Mouse (Mus musculus): ENCODE results near the gene Dmrtc2.
A peak's percentile ranks its signal among the peaks of the same experiment; 100 is the strongest.
"Not testable (repeated sequence)": the region's sequence is repeated elsewhere in the genome, so short reads cannot be mapped to it uniquely, and the experiment has no call there.

The Dmrtc2 gene

GRCm38 (mm10) chr7:24877588-24877987 lies 7.7 kb downstream of the Dmrtc2 start:
- DNase-seq = no peak

- no peak for DNase-seq
Observed at GRCm38 (mm10) chr7:24879620-24880019, 9.8 kb downstream of the Dmrtc2 start.

- no peak for DNase-seq
Observed at GRCm38 (mm10) chr7:24882416-24883199, 12.8 kb downstream of the Dmrtc2 start.

GRCm38 (mm10) chr7:24883896-24884692 lies 14.2 kb downstream of the Dmrtc2 start, which contains the start of gene Rps19:
Gene Rps19 (plus strand): TSS chr7:24884371.
- peak; percentile 100 for DNase-seq

GRCm38 (mm10) chr7:24884693-24885291 lies 14.9 kb downstream of the Dmrtc2 start:
- peak; percentile 49 for DNase-seq

- DNase-seq = no peak
Observed at GRCm38 (mm10) chr7:24885468-24886307, 15.8 kb downstream of the Dmrtc2 start.

GRCm38 (mm10) chr7:24886308-24886633 lies 16.4 kb downstream of the Dmrtc2 start:
- DNase-seq = peak; percentile 63

GRCm38 (mm10) chr7:24887096-24887495 lies 17.2 kb downstream of the Dmrtc2 start:
- no peak for DNase-seq

GRCm38 (mm10) chr7:24889431-24890220 lies 19.8 kb downstream of the Dmrtc2 start:
- peak; percentile 94 for DNase-seq

GRCm38 (mm10) chr7:24890281-24891216 lies 20.7 kb downstream of the Dmrtc2 start:
- DNase-seq = peak; percentile 82

GRCm38 (mm10) chr7:24891241-24892124 lies 21.6 kb downstream of the Dmrtc2 start:
- DNase-seq = no peak

GRCm38 (mm10) chr7:24892125-24892583 lies 22.3 kb downstream of the Dmrtc2 start:
- DNase-seq = no peak

- DNase-seq = not testable (repeated sequence)
Observed at GRCm38 (mm10) chr7:24895749-24896148, 25.9 kb downstream of the Dmrtc2 start.

GRCm38 (mm10) chr7:24896269-24896668 lies 26.4 kb downstream of the Dmrtc2 start:
- DNase-seq = no peak

GRCm38 (mm10) chr7:24897224-24897623 lies 27.4 kb downstream of the Dmrtc2 start, which contains the start of gene Cd79a:
Gene Cd79a (plus strand): TSS chr7:24897381.
- no peak for DNase-seq

GRCm38 (mm10) chr7:24897959-24898358 lies 28.1 kb downstream of the Dmrtc2 start:
- DNase-seq = no peak

GRCm38 (mm10) chr7:24901114-24901513 lies 31.3 kb downstream of the Dmrtc2 start:
- no peak for DNase-seq

GRCm38 (mm10) chr7:24901842-24902241 lies 32.0 kb downstream of the Dmrtc2 start:
- DNase-seq = no peak

- DNase-seq = no peak
Observed at GRCm38 (mm10) chr7:24902264-24902629, 32.4 kb downstream of the Dmrtc2 start.

All from kidney, adult 9 months (tissue).